Mouse (Mus musculus) cortical plate, adult 2 months (tissue): Measurements from ENCODE around the gene Tpm4.

Source experiments
- CTCF ChIP-seq: fragments of 200-500 bp; IDR thresholded peaks from 2 replicates; pipeline ENCODE4 v1.5.1; 2011; ENCODE audit warnings: mild to moderate bottlenecking, control low read depth, low read length; ENCODE audit not compliant: insufficient read depth; ENCODE audit errors: extremely low read depth
- POLR2A ChIP-seq: fragments of 200-500 bp; IDR thresholded peaks from 2 replicates; pipeline ENCODE4 v1.6.1; 2011; ENCODE audit warnings: mild to moderate bottlenecking, low read length, control low read depth; ENCODE audit not compliant: insufficient read depth; ENCODE audit errors: extremely low read depth

DNA sequence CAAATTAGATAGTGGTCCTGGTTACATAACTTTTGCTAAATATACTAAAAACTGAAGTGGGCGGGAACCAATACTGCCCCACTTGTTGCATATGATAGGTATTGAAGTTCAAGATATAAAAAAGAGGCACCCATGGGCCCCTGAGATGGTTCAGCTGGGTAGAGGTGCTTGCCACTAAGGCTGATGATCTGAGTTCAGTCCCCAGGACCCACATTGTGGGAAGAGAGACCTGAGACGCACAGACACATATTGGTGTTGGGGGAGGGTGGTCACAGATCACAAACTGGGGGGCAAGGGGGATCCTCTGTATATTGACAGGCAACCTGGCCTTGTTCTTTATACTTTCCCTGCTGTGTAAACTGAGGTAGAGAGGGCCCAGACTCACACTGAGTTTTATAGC lies 2.7 kb downstream of the Tpm4 start:
- TF ChIP-seq POLR2A (no peak), CTCF (no peak)
